Mouse (Mus musculus) forebrain, embryonic 11.5 days (tissue): ENCODE measurements around the gene Map2k1. TPM values are rescaled to one million over a fixed set of nuclear protein-coding genes. Genes with fewer than 3 reads are reported as not detected.

Experiments used
- ATAC-seq: fragments of 200-750 bp; cut with Nextera tagmentation; replicated peaks from 2 replicates; pipeline ENCODE4 v1.8.0; 2017; ENCODE audit warnings: moderate TSS enrichment; ENCODE audit not compliant: low FRiP score
- DNase-seq: peaks from one replicate; pipeline ENCODE4 v3.0.0-alpha.2; 2017; ENCODE audit warnings: low spot score
- H3K27ac ChIP-seq: fragments of 300-500 bp; sonication (generic); 2 replicates; pipeline ENCODE4 v1.5.1; 2014; ENCODE audit warnings: low read depth, low read length
- H3K27me3 ChIP-seq: fragments of 300-500 bp; sonication (generic); 2 replicates; pipeline ENCODE4 v1.6.1; 2014; ENCODE audit warnings: mild to moderate bottlenecking, low read length, mixed read lengths; ENCODE audit not compliant: control insufficient read depth, insufficient read depth
- H3K36me3 ChIP-seq: fragments of 300-500 bp; sonication (generic); 2 replicates; pipeline ENCODE4 v1.6.1; 2014; ENCODE audit warnings: mild to moderate bottlenecking, low read length, moderate library complexity, mixed read lengths; ENCODE audit not compliant: control insufficient read depth, insufficient read depth
- H3K4me1 ChIP-seq: fragments of 300-500 bp; sonication (generic); replicated peaks from 2 replicates; pipeline ENCODE4 v1.6.1; 2014; ENCODE audit warnings: low read length, mixed read lengths; ENCODE audit not compliant: control insufficient read depth, insufficient read depth
- H3K4me2 ChIP-seq: fragments of 300-500 bp; sonication (generic); 2 replicates; pipeline ENCODE4 v1.6.1; 2014; ENCODE audit warnings: low read depth, mild to moderate bottlenecking, low read length, moderate library complexity, mixed read lengths; ENCODE audit not compliant: severe bottlenecking
- H3K4me3 ChIP-seq: fragments of 300-500 bp; sonication (generic); 2 replicates; pipeline ENCODE4 v1.5.1; 2014; ENCODE audit warnings: low read depth, low read length
- H3K9ac ChIP-seq: fragments of 300-500 bp; sonication (generic); 2 replicates; pipeline ENCODE4 v1.6.1; 2014; ENCODE audit warnings: low read length
- H3K9me3 ChIP-seq: fragments of 300-500 bp; sonication (generic); 2 replicates; pipeline ENCODE4 v1.6.1; 2016; ENCODE audit warnings: low read length, mixed read lengths; ENCODE audit not compliant: control insufficient read depth
- WGBS: fragments of 180-500 bp; shearing (Covaris S2); extraction: QIAGEN DNeasy Blood & Tissue Kit; methylation state at CpG from one replicate; pipeline ENCODE4 v1.1.7; 2014; 5-methylcytosine and 5-hydroxymethylcytosine counted together
- polyA plus RNA-seq: library from polyadenylated mRNA; unstranded; fragments of >200 nt; fragmentation: Nextera tagmentation; extraction: Ambion mirVana; gene quantifications from 2 replicates; pipeline ENCODE4 v1.2.1, GENCODE M21; 2014

The Map2k1 gene
- polyA plus RNA-seq, 1 experiment from 2014 or later = 67.7 TPM

- Histone ChIP-seq H3K4me2 (no peak overlapping the region), H3K4me3 (no peak overlapping the region), H3K9ac (no peak overlapping the region), H3K36me3 (no peaks in the 10 kb centered on the region), H3K9me3 (no peaks in the 10 kb centered on the region), H3K4me1 (0 out of 2 replicates have a peak, but pooled peaks cover 2% of the 10 kb centered on the region), H3K27me3 (no peaks in the 10 kb centered on the region), H3K27ac (no peak overlapping the region)
- ATAC-seq (no peak), DNase-seq (no peak)
- WGBS = 95% methylated on average over 7 of the region's 7 CpGs
Measured at GRCm38 (mm10) chr9:64236056-64236455, 17.4 kb downstream of the Map2k1 start.

GRCm38 (mm10) chr9:64234768-64235435 is 18.5 kb downstream of the Map2k1 start, which contains the start of gene Uchl4:
Gene Uchl4 (plus strand): TSS chr9:64235201.
- Histone ChIP-seq H3K4me3 (no peak within 1 kb of the TSS), H3K27ac (no peak within 1 kb of the TSS), H3K4me2 (no peak within 1 kb of the TSS), H3K27me3 (no peaks in the 10 kb centered on the region), H3K9ac (no peak within 1 kb of the TSS), H3K4me1 (0 out of 2 replicates have a peak, but pooled peaks cover 2% of the 10 kb centered on the region), H3K9me3 (no peaks in the 10 kb centered on the region), H3K36me3 (no peaks in the 10 kb centered on the region)
- 95% methylated on average over 8 of the region's 8 CpGs for WGBS
- no peak for DNase-seq
- no peak for ATAC-seq

GRCm38 (mm10) chr9:64233656-64234055 is 19.8 kb downstream of the Map2k1 start:
- Histone ChIP-seq H3K27ac (no peak overlapping the region), H3K9ac (no peak overlapping the region), H3K27me3 (no peaks in the 10 kb centered on the region), H3K4me1 (0 out of 2 replicates have a peak, but pooled peaks cover 2% of the 10 kb centered on the region), H3K36me3 (no peaks in the 10 kb centered on the region), H3K4me2 (no peak overlapping the region), H3K4me3 (no peak overlapping the region), H3K9me3 (no peaks in the 10 kb centered on the region)
- ATAC-seq = no peak
- WGBS = 67% methylated on average over 5 of the region's 5 CpGs
- no peak for DNase-seq

- no peaks in the 10 kb centered on the region for H3K27me3 ChIP-seq
- DNase-seq = no peak
- H3K36me3 ChIP-seq = no peaks in the 10 kb centered on the region
Measured at GRCm38 (mm10) chr9:64232257-64232957, 21.0 kb downstream of the Map2k1 start.

GRCm38 (mm10) chr9:64231674-64232073 is 21.8 kb downstream of the Map2k1 start:
- no peak overlapping the region for H3K4me3 ChIP-seq
- 78% methylated on average over 3 of the region's 3 CpGs for WGBS
- ATAC-seq = no peak

More at GRCm38 (mm10) chr9:64232257-64232957, 21.0 kb downstream of the Map2k1 start:
- no peaks in the 10 kb centered on the region for H3K9me3 ChIP-seq
- H3K4me2 ChIP-seq = no peak overlapping the region
- H3K4me3 ChIP-seq = no peak overlapping the region
- H3K9ac ChIP-seq = no peak overlapping the region
- ATAC-seq = no peak
- peak overlapping the region; percentile 19 for H3K27ac ChIP-seq
- 0 out of 2 replicates have a peak, but pooled peaks cover 2% of the 10 kb centered on the region for H3K4me1 ChIP-seq
- 65% methylated on average over 9 of the region's 9 CpGs for WGBS

GRCm38 (mm10) chr9:64231171-64231570 is 22.3 kb downstream of the Map2k1 start:
- 0 out of 2 replicates have a peak, but pooled peaks cover 2% of the 10 kb centered on the region for H3K4me1 ChIP-seq
- no peaks in the 10 kb centered on the region for H3K27me3 ChIP-seq
- ATAC-seq (no peak), DNase-seq (no peak)
- 84% methylated on average over 5 of the region's 5 CpGs for WGBS
- H3K36me3 ChIP-seq = no peaks in the 10 kb centered on the region
- no peak overlapping the region for H3K4me3 ChIP-seq
- H3K9ac ChIP-seq = no peak overlapping the region
- H3K27ac ChIP-seq = no peak overlapping the region
- H3K9me3 ChIP-seq = no peaks in the 10 kb centered on the region
- H3K4me2 ChIP-seq = no peak overlapping the region

More at GRCm38 (mm10) chr9:64231674-64232073, 21.8 kb downstream of the Map2k1 start:
- H3K27me3 ChIP-seq = no peaks in the 10 kb centered on the region
- no peaks in the 10 kb centered on the region for H3K36me3 ChIP-seq
- H3K9me3 ChIP-seq = no peaks in the 10 kb centered on the region
- no peak overlapping the region for H3K4me2 ChIP-seq
- no peak for DNase-seq
- 0 out of 2 replicates have a peak, but pooled peaks cover 2% of the 10 kb centered on the region for H3K4me1 ChIP-seq
- peak overlapping the region; percentile 19; the same call in 1 of the 2 replicates for H3K27ac ChIP-seq
- no peak overlapping the region for H3K9ac ChIP-seq

- Histone ChIP-seq H3K9me3 (no peaks in the 10 kb centered on the region), H3K4me3 (no peak overlapping the region), H3K27ac (no peak overlapping the region), H3K4me2 (no peak overlapping the region), H3K27me3 (no peaks in the 10 kb centered on the region), H3K4me1 (0 out of 2 replicates have a peak, but pooled peaks cover 2% of the 10 kb centered on the region), H3K36me3 (no peaks in the 10 kb centered on the region), H3K9ac (no peak overlapping the region)
- ATAC-seq (no peak), DNase-seq (no peak)
Measured at GRCm38 (mm10) chr9:64228972-64229371, 24.5 kb downstream of the Map2k1 start.

GRCm38 (mm10) chr9:64227736-64228135 is 25.7 kb downstream of the Map2k1 start:
- 89% methylated on average over 12 of the region's 12 CpGs for WGBS

More at GRCm38 (mm10) chr9:64227736-64228135, 25.7 kb downstream of the Map2k1 start:
- H3K9ac ChIP-seq = no peak overlapping the region
- ATAC-seq (no peak), DNase-seq (no peak)
- H3K4me2 ChIP-seq = no peak overlapping the region
- H3K4me1 ChIP-seq = no peaks in the 10 kb centered on the region
- H3K9me3 ChIP-seq = no peaks in the 10 kb centered on the region
- no peaks in the 10 kb centered on the region for H3K36me3 ChIP-seq
- no peak overlapping the region for H3K4me3 ChIP-seq
- no peak overlapping the region for H3K27ac ChIP-seq
- H3K27me3 ChIP-seq = no peaks in the 10 kb centered on the region
